Mouse (Mus musculus) liver, embryonic 16.5 days (tissue): Measurements from ENCODE around the gene Vmn1r220. TPM values are rescaled to one million over a fixed set of nuclear protein-coding genes. Genes with fewer than 3 reads are reported as not detected.

Experiments used
- ATAC-seq: fragments of 200-750 bp; cut with Nextera tagmentation; 2 replicates; pipeline ENCODE4 v1.8.0; 2017; ENCODE audit warnings: low read depth, mild to moderate bottlenecking, moderate number of reproducible peaks, moderate library complexity
- H3K27ac ChIP-seq: fragments of 300-500 bp; sonication (generic); 2 replicates; pipeline ENCODE4 v1.5.1; 2014; ENCODE audit warnings: mild to moderate bottlenecking, low read length
- H3K27me3 ChIP-seq: fragments of 300-500 bp; sonication (generic); 2 replicates; pipeline ENCODE4 v1.6.1; 2014; ENCODE audit warnings: low read depth, low read length, mixed read lengths; ENCODE audit not compliant: control insufficient read depth, insufficient read depth
- H3K36me3 ChIP-seq: fragments of 300-500 bp; sonication (generic); 2 replicates; pipeline ENCODE4 v1.6.1; 2014; ENCODE audit warnings: mild to moderate bottlenecking; ENCODE audit not compliant: control insufficient read depth, insufficient read depth
- H3K4me1 ChIP-seq: fragments of 300-500 bp; sonication (generic); 2 replicates; pipeline ENCODE4 v1.6.1; 2014; ENCODE audit warnings: low read depth, low read length, mixed read lengths; ENCODE audit not compliant: control insufficient read depth
- H3K4me2 ChIP-seq: fragments of 300-500 bp; sonication (generic); 2 replicates; pipeline ENCODE4 v1.6.1; 2014; ENCODE audit warnings: low read depth, low read length, mixed read lengths
- H3K4me3 ChIP-seq: fragments of 300-500 bp; sonication (generic); 2 replicates; pipeline ENCODE4 v1.5.1; 2014; ENCODE audit warnings: low read depth, mild to moderate bottlenecking, low read length
- H3K9ac ChIP-seq: fragments of 300-500 bp; sonication (generic); 2 replicates; pipeline ENCODE4 v1.6.1; 2014; ENCODE audit warnings: low read depth, low read length
- H3K9me3 ChIP-seq: fragments of 300-500 bp; sonication (generic); replicated peaks from 2 replicates; pipeline ENCODE4 v1.6.1; 2016; ENCODE audit warnings: low read length; ENCODE audit not compliant: control insufficient read depth
- WGBS: fragments of 180-500 bp; shearing (Covaris S2); extraction: QIAGEN DNeasy Blood & Tissue Kit; methylation state at CpG from one replicate; pipeline ENCODE4 v1.1.7; 2014; ENCODE audit not compliant: insufficient replicate concordance; 5-methylcytosine and 5-hydroxymethylcytosine counted together
- polyA plus RNA-seq: library from polyadenylated mRNA; unstranded; fragments of >200 nt; fragmentation: Nextera tagmentation; extraction: Ambion mirVana; gene quantifications from 2 replicates; pipeline ENCODE4 v1.2.1, GENCODE M21; 2015

The Vmn1r220 gene
- polyA plus RNA-seq, 1 experiment from 2014 or later: not detected

GRCm38 (mm10) chr13:23133099-23133498 lies 54.7 kb downstream of the Vmn1r220 start, which contains the start of gene Vmn1r218:
Vmn1r218 (plus strand) TSS chr13:23133155.
- Histone ChIP-seq H3K27ac (no peak within 1 kb of the TSS), H3K27me3 (no peaks in the 10 kb centered on the region), H3K36me3 (no peaks in the 10 kb centered on the region), H3K9me3 (no peaks in the 10 kb centered on the region), H3K4me2 (no peak within 1 kb of the TSS), H3K4me1 (no peaks in the 10 kb centered on the region), H3K4me3 (no peak within 1 kb of the TSS), H3K9ac (no peak within 1 kb of the TSS)
- no peak for ATAC-seq
- WGBS: 40% methylated on average over 3 of the region's 3 CpGs

Other genes with a start within 250 kb of the Vmn1r220 start
- gene Vmn1r213, start 180.3 kb downstream of the Vmn1r220 start, polyA plus RNA-seq: not detected in 2 replicates
- gene Vmn1r214, start 157.6 kb downstream of the Vmn1r220 start, polyA plus RNA-seq: not detected in 2 replicates
- gene Vmn1r215, start 120.0 kb downstream of the Vmn1r220 start, polyA plus RNA-seq: not detected in 2 replicates
- gene Vmn1r217, start 69.7 kb downstream of the Vmn1r220 start, polyA plus RNA-seq: not detected in 2 replicates
- gene Vmn1r218, start 54.8 kb downstream of the Vmn1r220 start, polyA plus RNA-seq: not detected in 2 replicates
- gene Vmn1r219, start 28.7 kb downstream of the Vmn1r220 start, polyA plus RNA-seq: not detected in 2 replicates
- not detected in 2 replicates for gene Vmn1r221, start 26.2 kb upstream of the Vmn1r220 start, polyA plus RNA-seq
- gene Vmn1r222, start 48.0 kb upstream of the Vmn1r220 start, polyA plus RNA-seq: not detected in 2 replicates
- not detected in 2 replicates for gene Vmn1r223, start 59.2 kb upstream of the Vmn1r220 start, polyA plus RNA-seq
- 12.0 and 13.1 TPM in 2 replicates for gene Zfp322a, start 181.2 kb upstream of the Vmn1r220 start, polyA plus RNA-seq
- 4.5 TPM in 2 replicates for gene Abt1, start 235.9 kb upstream of the Vmn1r220 start, polyA plus RNA-seq